Mouse (Mus musculus) lung, adult 2 months (tissue): Measurements from ENCODE around the gene Cntfr.
"Not testable (repeated sequence)": the region's sequence is repeated elsewhere in the genome, so short reads cannot be mapped to it uniquely, and the experiment has no call there.

Experiments
- CTCF ChIP-seq: fragments of 200-500 bp; IDR thresholded peaks from 2 replicates; pipeline ENCODE4 v1.5.1; 2011; ENCODE audit warnings: mild to moderate bottlenecking, low read length, control low read depth; ENCODE audit not compliant: insufficient read depth
- POLR2A ChIP-seq: fragments of 200-500 bp; IDR thresholded peaks from 2 replicates; pipeline ENCODE4 v1.6.1; 2011; ENCODE audit warnings: low read depth, mild to moderate bottlenecking, control low read depth, low read length, borderline replicate concordance; ENCODE audit errors: extremely low read depth

GRCm38 (mm10) chr4:41699783-41700182 is 2.9 kb upstream of the Cntfr start, which contains the start of gene Il11ra1:
- not testable (repeated sequence) for TF ChIP-seq CTCF, POLR2A
